Mouse (Mus musculus): Measurements from ENCODE around the gene Rnft1.

The Rnft1 gene

DNA sequence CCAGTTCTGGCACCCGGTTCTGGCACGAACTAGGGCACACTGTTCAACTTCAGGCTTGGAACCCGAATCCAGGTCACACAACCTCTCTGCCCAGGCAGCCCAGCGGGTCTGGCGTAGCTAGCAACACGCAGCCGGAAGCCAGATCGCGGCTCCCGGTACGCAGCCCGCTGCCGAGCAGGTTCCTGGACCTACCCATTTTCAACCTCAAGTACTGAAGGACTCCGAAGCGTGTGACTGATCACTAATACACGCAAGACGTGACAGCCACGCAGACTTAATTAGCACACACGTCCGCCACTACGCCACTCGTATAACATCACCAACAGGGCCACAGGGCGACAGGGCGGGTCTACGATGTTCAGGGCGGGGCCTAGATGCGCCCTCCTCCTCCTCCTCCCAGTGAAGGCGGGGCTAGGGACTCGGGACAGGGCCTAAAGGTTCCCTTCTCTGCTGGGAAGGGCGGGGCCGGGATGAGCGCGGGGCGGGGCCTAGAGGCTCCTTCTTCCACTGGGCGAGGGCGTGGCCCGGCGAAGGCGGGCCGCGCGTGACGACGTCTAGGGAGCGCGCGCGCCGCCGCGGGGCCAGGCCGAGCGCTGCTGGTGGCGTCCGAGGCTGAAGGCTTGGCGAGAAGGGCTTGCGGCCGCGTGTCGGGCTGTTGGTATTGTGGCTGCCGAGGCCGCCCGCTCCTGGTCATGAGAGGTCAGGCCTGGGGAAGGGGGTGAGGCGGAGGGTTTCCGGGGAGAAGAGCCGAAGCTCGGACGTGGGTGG, at the start of gene Rnft1:
TSS of gene Rnft1 (plus strand) at position 557 of the 768 bp plus-strand sequence.
- DNase-seq (ENCODE audit: low spot score in 2 of 2) = peak; percentile 96 to 98

- DNase-seq (ENCODE audit: low spot score in 2 of 2) = no peak
Measured at GRCm38 (mm10) chr11:86436843-86437242, 47.6 kb upstream of the Rnft1 start.

GRCm38 (mm10) chr11:86438261-86438660, 46.2 kb upstream of the Rnft1 start:
- no peak for DNase-seq (ENCODE audit: low spot score in 2 of 2)

DNA sequence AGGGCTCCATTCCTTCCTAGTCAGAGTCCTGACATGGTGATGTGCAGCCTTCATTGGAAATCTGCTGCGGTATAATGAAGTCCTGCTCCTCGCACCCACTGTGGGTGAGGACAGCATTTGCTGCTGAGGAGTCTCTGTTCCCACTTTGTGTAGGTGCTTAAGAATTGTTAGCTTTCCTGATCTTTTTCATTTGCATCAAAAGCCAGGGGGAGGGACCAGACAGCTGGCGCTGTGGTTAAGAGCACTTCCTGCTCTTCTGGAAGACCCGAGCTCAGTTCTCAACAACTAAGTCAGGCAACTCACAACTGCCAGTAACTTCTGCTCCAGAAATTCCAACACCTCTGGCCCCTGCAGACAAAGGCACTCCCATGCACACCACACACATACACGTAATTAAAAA, 43.7 kb upstream of the Rnft1 start:
- DNase-seq (ENCODE audit: low spot score in 2 of 2) = no peak

- DNase-seq (ENCODE audit: low spot score in 2 of 2) = no peak
Measured at GRCm38 (mm10) chr11:86453991-86454390, 30.5 kb upstream of the Rnft1 start.

DNA sequence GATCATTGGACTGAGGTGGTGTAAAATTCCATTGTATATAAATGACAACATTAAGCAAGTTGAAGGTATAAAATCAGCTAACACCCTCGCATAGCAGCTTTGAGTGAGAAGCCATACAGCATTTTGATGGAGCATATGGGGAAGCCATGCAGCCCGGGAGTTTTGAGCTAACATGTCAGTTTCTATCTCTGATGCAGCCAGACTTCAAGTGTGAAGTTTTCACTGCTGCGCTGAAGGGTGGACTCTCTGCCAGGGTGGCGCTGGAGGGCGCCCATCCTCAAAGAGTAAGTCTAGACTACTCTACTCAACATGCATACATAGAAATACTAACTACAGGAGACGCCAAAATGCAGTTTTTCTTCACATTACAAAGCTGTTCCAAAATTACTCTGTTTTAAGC, 26.9 kb upstream of the Rnft1 start:
- no peak for DNase-seq (ENCODE audit: low spot score in 2 of 2)

GRCm38 (mm10) chr11:86458866-86459265, 25.6 kb upstream of the Rnft1 start:
- DNase-seq (ENCODE audit: low spot score in 2 of 2) = no peak

- DNase-seq (ENCODE audit: low spot score in 2 of 2) = no peak
Measured at GRCm38 (mm10) chr11:86462579-86462978, 21.9 kb upstream of the Rnft1 start.

- DNase-seq (ENCODE audit: low spot score in 2 of 2) = peak in 1 of 2 experiments; percentile 43
Measured at GRCm38 (mm10) chr11:86464275-86464674, 20.2 kb upstream of the Rnft1 start.

DNA sequence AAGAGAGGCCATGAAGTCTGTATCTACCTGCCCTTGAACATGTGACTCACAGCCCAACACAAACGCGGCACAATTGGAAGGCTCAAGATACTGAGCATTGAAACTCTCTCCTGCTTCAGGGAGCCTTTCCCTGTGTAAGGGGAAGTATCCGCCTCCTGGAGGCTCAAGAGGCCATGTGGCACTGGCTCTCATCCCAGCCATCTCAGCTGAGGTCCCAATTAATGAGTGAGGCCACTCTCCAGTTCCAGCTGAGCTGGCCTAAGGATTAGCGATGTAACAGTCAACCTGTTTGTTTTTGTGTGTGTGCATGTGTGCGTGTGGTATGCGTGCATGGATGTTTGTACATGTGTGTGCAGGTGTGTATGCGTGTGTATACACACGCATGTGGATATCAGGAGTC, 16.1 kb upstream of the Rnft1 start:
- no peak for DNase-seq (ENCODE audit: low spot score in 2 of 2)

- no peak for DNase-seq (ENCODE audit: low spot score in 2 of 2)
Measured at GRCm38 (mm10) chr11:86468971-86469370, 15.5 kb upstream of the Rnft1 start.

DNA sequence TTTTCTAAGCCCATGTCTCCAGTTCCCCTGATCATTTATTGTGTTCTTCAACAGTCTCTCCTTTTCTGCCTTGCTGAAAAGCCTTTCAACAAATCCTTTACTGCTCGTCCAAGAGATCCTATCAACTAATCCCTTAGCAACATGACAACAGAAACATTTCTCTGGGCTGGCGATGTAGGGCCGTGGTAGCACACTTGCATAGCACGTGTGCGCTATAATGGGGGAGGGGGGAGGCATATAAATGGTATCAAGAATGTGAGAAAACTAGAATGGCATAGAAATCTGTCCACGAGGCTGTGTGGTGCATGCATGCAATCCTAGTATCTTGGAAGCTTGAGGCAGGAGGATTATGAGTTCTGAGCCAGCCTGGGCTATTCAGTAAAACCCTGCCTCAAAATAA, 12.7 kb upstream of the Rnft1 start:
- DNase-seq (ENCODE audit: low spot score in 2 of 2) = no peak

- no peak for DNase-seq (ENCODE audit: low spot score in 2 of 2)
Measured at GRCm38 (mm10) chr11:86472771-86473171, 11.7 kb upstream of the Rnft1 start.

DNA sequence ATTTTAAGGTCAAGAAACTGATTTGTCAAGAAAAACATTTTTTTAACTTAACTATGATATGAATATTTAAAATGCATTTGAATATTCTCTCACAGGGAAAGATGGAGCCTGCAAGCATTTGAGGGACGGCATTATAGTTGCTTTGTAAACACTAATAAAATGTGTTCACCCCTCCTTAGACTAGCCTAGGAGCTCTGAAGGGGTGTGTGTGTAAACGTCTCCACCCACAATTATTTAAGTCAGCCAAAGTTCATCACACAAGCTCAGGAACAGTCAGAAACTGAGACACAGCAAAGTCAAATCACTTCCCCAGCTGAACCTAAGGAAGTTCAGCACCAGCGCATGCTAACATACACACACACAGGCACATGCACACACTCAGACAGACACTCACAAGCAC, 10.9 kb upstream of the Rnft1 start:
- no peak for DNase-seq (ENCODE audit: low spot score in 2 of 2)

GRCm38 (mm10) chr11:86484910-86485510, 553 bp downstream of the Rnft1 start:
- peak in 1 of 2 experiments; percentile 59 for DNase-seq (ENCODE audit: low spot score in 2 of 2)

GRCm38 (mm10) chr11:86490782-86491181, 6.3 kb downstream of the Rnft1 start:
- DNase-seq (ENCODE audit: low spot score in 2 of 2) = no peak

GRCm38 (mm10) chr11:86497356-86497755, 12.9 kb downstream of the Rnft1 start:
- no peak for DNase-seq (ENCODE audit: low spot score in 2 of 2)

DNA sequence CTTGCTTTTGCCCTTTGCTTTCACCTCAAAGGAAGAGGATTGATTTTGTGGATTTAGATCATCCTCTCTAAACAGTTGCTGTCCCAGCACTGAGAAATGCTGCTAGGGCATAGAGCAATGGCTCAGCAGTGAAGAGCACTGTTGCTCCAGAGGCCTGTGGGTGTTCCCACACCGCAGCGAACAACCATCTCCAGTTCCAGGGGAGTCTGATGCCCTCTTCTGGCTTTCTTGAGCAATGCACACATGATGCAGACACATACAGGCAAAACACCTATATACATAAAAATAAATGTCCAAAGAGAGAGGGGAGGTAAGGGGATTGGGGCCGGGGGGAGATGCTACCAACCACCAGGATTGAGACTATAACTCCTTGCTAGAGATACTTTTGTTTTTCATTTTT, 13.5 kb downstream of the Rnft1 start:
- DNase-seq (ENCODE audit: low spot score in 2 of 2) = no peak

GRCm38 (mm10) chr11:86500795-86501194, 16.3 kb downstream of the Rnft1 start:
- no peak for DNase-seq (ENCODE audit: low spot score in 2 of 2)

GRCm38 (mm10) chr11:86503121-86503520, 18.7 kb downstream of the Rnft1 start:
- DNase-seq (ENCODE audit: low spot score in 2 of 2) = no peak

DNA sequence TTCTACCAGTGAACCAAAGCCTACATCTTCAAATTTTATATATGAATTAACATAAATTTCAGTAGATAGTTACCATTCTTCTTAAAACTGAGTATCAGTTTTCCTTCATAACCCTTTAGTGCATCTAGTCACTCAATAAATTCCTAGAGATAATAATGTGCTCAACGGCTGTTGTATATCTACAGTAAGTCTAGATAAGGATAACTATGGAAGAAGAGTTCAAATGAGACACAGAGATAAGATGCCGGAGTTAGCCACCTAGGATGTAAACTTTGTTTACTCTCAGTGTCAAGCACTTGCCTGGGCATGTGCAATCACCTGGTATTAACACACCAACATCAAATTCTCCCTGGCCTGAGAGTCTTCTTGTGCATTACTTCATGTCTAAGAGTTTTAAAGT, 22.9 kb downstream of the Rnft1 start:
- DNase-seq (ENCODE audit: low spot score in 2 of 2) = no peak

DNA sequence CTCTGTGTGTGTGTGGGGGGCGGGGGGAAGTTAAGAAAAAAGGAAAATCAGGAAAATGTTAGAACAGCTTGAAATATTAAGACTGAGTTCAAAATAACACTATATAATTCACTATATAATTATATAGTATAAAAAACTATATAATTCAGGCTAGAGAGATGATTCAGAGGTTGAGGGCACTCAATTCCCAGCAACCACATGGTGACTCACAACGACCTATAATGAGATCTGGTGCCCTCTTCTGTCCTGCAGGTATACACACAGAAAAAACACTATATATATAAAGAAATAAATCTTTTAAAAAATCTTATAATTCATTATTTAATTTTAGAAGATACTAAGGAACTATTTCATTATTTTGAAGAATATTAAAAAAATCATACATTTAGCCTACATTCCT, 23.5 kb downstream of the Rnft1 start:
- no peak for DNase-seq (ENCODE audit: low spot score in 2 of 2)

DNA sequence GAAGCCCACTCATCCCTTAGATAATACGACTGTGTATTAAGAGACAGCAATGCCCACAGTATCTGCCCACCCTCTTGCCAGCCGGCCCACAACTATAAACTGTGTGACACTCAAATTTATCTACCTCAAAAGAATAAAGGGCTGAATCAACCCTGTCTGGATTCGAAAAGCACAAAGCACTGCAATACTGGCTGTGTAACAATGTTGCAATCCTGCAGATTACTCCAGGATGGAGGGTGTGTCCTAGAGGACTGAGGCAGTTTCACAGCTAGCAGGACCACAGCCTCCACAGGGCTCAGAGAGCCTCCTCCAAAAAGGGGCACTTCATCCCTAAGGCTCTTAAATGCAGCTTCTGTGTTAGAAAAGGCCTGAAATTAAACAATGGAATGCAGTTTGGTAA, 32.2 kb downstream of the Rnft1 start:
- no peak for DNase-seq (ENCODE audit: low spot score in 2 of 2)

- no peak for DNase-seq (ENCODE audit: low spot score in 2 of 2)
Measured at GRCm38 (mm10) chr11:86517229-86517628, 32.8 kb downstream of the Rnft1 start.

Measured in frontal cortex, postnatal 10 days (tissue).